Comparison of ENCODE assay signal across 21 mouse cellular contexts in the genomic region with DNA sequence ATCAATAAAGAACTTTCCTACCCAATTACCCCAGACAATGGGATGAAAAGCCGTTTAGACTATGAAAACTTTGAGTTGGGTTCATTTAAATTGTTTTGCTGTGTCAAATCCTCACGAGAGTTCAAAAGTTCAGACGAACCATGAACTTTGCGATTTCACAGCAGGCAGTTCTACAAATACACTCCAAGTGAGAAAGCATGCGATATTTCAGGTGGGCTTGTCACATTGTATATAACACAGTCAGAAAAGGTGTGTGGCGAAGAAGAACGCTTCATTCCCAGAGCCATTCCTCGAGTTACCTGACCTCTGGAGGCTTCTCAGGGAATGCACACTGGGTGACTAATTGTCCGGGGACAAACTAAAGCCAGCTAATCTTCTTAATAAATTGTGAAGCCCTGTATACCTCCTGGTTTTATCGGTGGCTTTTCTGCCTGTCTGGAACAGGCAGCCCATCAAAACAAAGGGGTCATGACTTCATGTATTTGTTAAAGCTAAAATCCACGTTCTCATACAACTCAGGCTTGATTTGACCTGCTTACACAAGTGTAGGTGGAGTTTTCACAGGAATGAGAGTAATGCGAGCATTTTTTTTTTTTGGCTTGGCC.
A peak's percentile ranks its signal among the peaks of the same experiment; 100 is the strongest.
DNase-seq lines count a peak whose midpoint lies in the region; ATAC-seq lines count a peak whose summit lies in the region.
"Had no signal": no experiment of that assay in that cellular context is flagged by ENCODE, and none has a peak within 500 bp of the region (broad histone marks: within the 10 kb centered on the region; RNA-seq: fewer than 3 reads in every experiment).

No protein-coding gene starts in this region.

- no peak for DNase-seq in kidney, adult 9 months
- peak; percentile 50 for DNase-seq in embryo, embryonic 10 days (ENCODE audit: low spot score)
- no peak for DNase-seq in embryonic facial prominence, embryonic 14.5 days (ENCODE audit: low spot score)
- DNase-seq in retina, embryonic 14.5 days (ENCODE audit: low spot score): peak; percentile 15
- DNase-seq in thymus, postnatal 14 days: no peak
- no peak for DNase-seq in lung, postnatal 4 days
- DNase-seq: cerebellum, adult 9-10 months; gastrocnemius, adult 2 months; heart, adult 2 months; lung, adult 18-20 months; right cerebral cortex, adult 18-20 months; spleen, adult 18-20 months; thymus, adult 2 months had no signal

- no peak for ATAC-seq in kidney, embryonic 15.5 days (replicated peaks; ENCODE audit: low FRiP score)
- ATAC-seq in embryonic facial prominence, embryonic 14.5 days (ENCODE audit: low read depth): peak; percentile 18; the same call in 1 of the 2 replicates
- ATAC-seq: intestine, embryonic 15.5 days had no signal

- H3K4me3 ChIP-seq in kidney, embryonic 15.5 days (replicated peaks): no peak overlapping the region
- H3K4me3 ChIP-seq in embryonic facial prominence, embryonic 14.5 days (ENCODE audit: low read depth, low read length): no peak overlapping the region
- H3K4me3 ChIP-seq: embryonic facial prominence, embryonic 12.5 days; gastrocnemius, adult 2 months; heart, adult 2 months; intestine, embryonic 15.5 days; layer of hippocampus, adult 2 months; left cerebral cortex, adult 2 months; limb, embryonic 15.5 days had no signal

- no peaks in the 10 kb centered on the region for H3K36me3 ChIP-seq in kidney, embryonic 15.5 days
- H3K36me3 ChIP-seq in embryonic facial prominence, embryonic 14.5 days (ENCODE audit: control insufficient read depth, insufficient read depth, low read length): no peaks in the 10 kb centered on the region
- H3K36me3 ChIP-seq: embryonic facial prominence, embryonic 12.5 days; hindbrain, embryonic 13.5 days; intestine, embryonic 15.5 days; limb, embryonic 15.5 days had no signal

- no peak overlapping the region for H3K9ac ChIP-seq in kidney, embryonic 15.5 days
- H3K9ac ChIP-seq in embryonic facial prominence, embryonic 14.5 days (ENCODE audit: low read depth, low read length): no peak overlapping the region
- H3K9ac ChIP-seq: embryonic facial prominence, embryonic 12.5 days; intestine, embryonic 15.5 days; limb, embryonic 15.5 days had no signal

- 23% methylated on average over 12 of the region's 12 CpGs for WGBS in kidney, embryonic 15.5 days
- 40% methylated on average over 12 of the region's 12 CpGs for WGBS in embryonic facial prominence, embryonic 14.5 days

- peaks cover 19% of the 10 kb centered on the region for H3K4me1 ChIP-seq in kidney, embryonic 15.5 days
- H3K4me1 ChIP-seq in embryonic facial prominence, embryonic 14.5 days (ENCODE audit: control insufficient read depth, insufficient read depth, low read length): peaks cover 3% of the 10 kb centered on the region; the same call in 1 of the 2 replicates
- H3K4me1 ChIP-seq: embryonic facial prominence, embryonic 12.5 days; intestine, embryonic 15.5 days had no signal

- no peaks in the 10 kb centered on the region for H3K27me3 ChIP-seq in kidney, embryonic 15.5 days
- H3K27me3 ChIP-seq in embryonic facial prominence, embryonic 14.5 days (replicated peaks; ENCODE audit: control insufficient read depth, insufficient read depth, low read length): no peaks in the 10 kb centered on the region
- H3K27me3 ChIP-seq: embryonic facial prominence, embryonic 12.5 days; intestine, embryonic 15.5 days; limb, embryonic 15.5 days; Patski had no signal

- H3K27ac ChIP-seq in kidney, embryonic 15.5 days: 0 out of 2 replicates have a peak overlapping the region, but pooled peaks have one; percentile 9
- H3K27ac ChIP-seq in embryonic facial prominence, embryonic 14.5 days (replicated peaks; ENCODE audit: low read depth, low read length): no peak overlapping the region
- H3K27ac ChIP-seq: gastrocnemius, adult 2 months; heart, adult 2 months; hindbrain, embryonic 13.5 days; intestine, embryonic 15.5 days; layer of hippocampus, adult 2 months; left cerebral cortex, adult 2 months; limb, embryonic 15.5 days had no signal

- no peaks in the 10 kb centered on the region for H3K9me3 ChIP-seq in kidney, embryonic 15.5 days (replicated peaks)
- H3K9me3 ChIP-seq in embryonic facial prominence, embryonic 14.5 days (ENCODE audit: control insufficient read depth, low read length): no peaks in the 10 kb centered on the region
- H3K9me3 ChIP-seq: embryonic facial prominence, embryonic 12.5 days; hindbrain, embryonic 13.5 days; intestine, embryonic 15.5 days; limb, embryonic 15.5 days had no signal

- no peak overlapping the region for H3K4me2 ChIP-seq in kidney, embryonic 15.5 days
- no peak overlapping the region for H3K4me2 ChIP-seq in embryonic facial prominence, embryonic 14.5 days (ENCODE audit: low read depth, low read length)
- H3K4me2 ChIP-seq: embryonic facial prominence, embryonic 12.5 days; intestine, embryonic 15.5 days had no signal

Comparison
In these comparisons a context has a peak if more than half of its experiments do, and no peak if none do; other contexts are left out.
1. DNase-seq: peak in embryo, embryonic 10 days (single experiment) and retina, embryonic 14.5 days (single experiment); none in kidney, adult 9 months (single experiment), embryonic facial prominence, embryonic 14.5 days (single experiment), thymus, postnatal 14 days (single experiment) and lung, postnatal 4 days (0 of 2).